Mouse (Mus musculus) left cerebral cortex, postnatal 25 days (tissue): ENCODE data around the gene Ly6g5b. TPM values are rescaled to one million over a fixed set of nuclear protein-coding genes. Genes with fewer than 3 reads are reported as not detected.

ENCODE experiments used
- DNase-seq, 2 experiments: peaks; one replicate each; pipeline ENCODE4 v3.0.0; 2022; ENCODE audit warnings: low spot score in 2 of 2, mixed read lengths in 1 of 2
- intact Hi-C: fragments of 180-260 bp; cut with DNase I; formaldehyde crosslinking; loops from one replicate; pipeline ENCODE4 v1.15.1; 2025
- total RNA-seq, 2 experiments: library from RNA; stranded (reverse); gene quantifications; 2 replicates each; pipeline ENCODE4 v1.2.3; 2021

Ly6g5b gene
- total RNA-seq, 2 experiments from 2014 or later: 0.69 to 0.94 TPM

- intact Hi-C loops: no loop called here
- DNase-seq: peak; percentile 97 to 98
These were observed 26.2 kb downstream of the Ly6g5b start, which contains the start of gene Abhd16a for GRCm38 (mm10) chr17:35088825-35089644. TSS of gene Abhd16a (plus strand) at chr17:35089263.

- intact Hi-C loops: no loop called here
- DNase-seq: no peak
These were observed 27.1 kb downstream of the Ly6g5b start for GRCm38 (mm10) chr17:35088151-35088550.

- intact Hi-C loops: no loop called here
- no peak for DNase-seq
These were observed 29.9 kb downstream of the Ly6g5b start, which contains the start of gene Ly6g6f for GRCm38 (mm10) chr17:35085208-35085865. TSS of gene Ly6g6f (minus strand) at chr17:35085610.

GRCm38 (mm10) chr17:35083929-35084497 is 31.2 kb downstream of the Ly6g5b start:
- intact Hi-C loops: no loop called here
- DNase-seq: no peak

GRCm38 (mm10) chr17:35082841-35083576 is 32.2 kb downstream of the Ly6g5b start:
- intact Hi-C loops: no loop called here
- DNase-seq: no peak

GRCm38 (mm10) chr17:35080710-35081109 is 34.5 kb downstream of the Ly6g5b start:
- DNase-seq: no peak
- intact Hi-C loops: no loop called here

GRCm38 (mm10) chr17:35080248-35080647 is 35.0 kb downstream of the Ly6g5b start:
- no peak for DNase-seq

GRCm38 (mm10) chr17:35079778-35080177 is 35.5 kb downstream of the Ly6g5b start:
- intact Hi-C loops: no loop called here

More at GRCm38 (mm10) chr17:35080248-35080647, 35.0 kb downstream of the Ly6g5b start:
- intact Hi-C loops: no loop called here

GRCm38 (mm10) chr17:35077786-35078233 is 37.4 kb downstream of the Ly6g5b start, which contains the start of gene Ly6g6d:
TSS of gene Ly6g6d (minus strand) at chr17:35078065.
- DNase-seq: no peak
- intact Hi-C loops: no loop called here

More at GRCm38 (mm10) chr17:35079778-35080177, 35.5 kb downstream of the Ly6g5b start:
- no peak for DNase-seq

GRCm38 (mm10) chr17:35077285-35077684 is 37.9 kb downstream of the Ly6g5b start:
- DNase-seq: no peak
- intact Hi-C loops: no loop called here

- DNase-seq: no peak
- intact Hi-C loops: no loop called here
These were observed 38.6 kb downstream of the Ly6g5b start, which contains the start of gene Ly6g6e for GRCm38 (mm10) chr17:35076507-35077176. TSS of gene Ly6g6e (plus strand) at chr17:35076902.

GRCm38 (mm10) chr17:35074097-35074496 is 41.1 kb downstream of the Ly6g5b start:
- no peak for DNase-seq
- intact Hi-C loops: no loop called here

GRCm38 (mm10) chr17:35071454-35071853 is 43.8 kb downstream of the Ly6g5b start:
- intact Hi-C loops: no loop called here
- no peak for DNase-seq

- peak in 1 of 2 experiments; percentile 43 for DNase-seq
- intact Hi-C loops: no loop called here
These were observed 44.5 kb downstream of the Ly6g5b start for GRCm38 (mm10) chr17:35070556-35071229.

- intact Hi-C loops: no loop called here
- DNase-seq: peak in 1 of 2 experiments; percentile 57
These were observed 46.9 kb downstream of the Ly6g5b start for GRCm38 (mm10) chr17:35068213-35068914.

- DNase-seq: no peak
- intact Hi-C loops: no loop called here
These were observed 49.1 kb downstream of the Ly6g5b start, which contains the start of gene Mpig6b for GRCm38 (mm10) chr17:35066084-35066483. TSS of gene Mpig6b (minus strand) at chr17:35066184.
